ENCODE assay signal across 8 mouse cellular contexts in the genomic region with DNA sequence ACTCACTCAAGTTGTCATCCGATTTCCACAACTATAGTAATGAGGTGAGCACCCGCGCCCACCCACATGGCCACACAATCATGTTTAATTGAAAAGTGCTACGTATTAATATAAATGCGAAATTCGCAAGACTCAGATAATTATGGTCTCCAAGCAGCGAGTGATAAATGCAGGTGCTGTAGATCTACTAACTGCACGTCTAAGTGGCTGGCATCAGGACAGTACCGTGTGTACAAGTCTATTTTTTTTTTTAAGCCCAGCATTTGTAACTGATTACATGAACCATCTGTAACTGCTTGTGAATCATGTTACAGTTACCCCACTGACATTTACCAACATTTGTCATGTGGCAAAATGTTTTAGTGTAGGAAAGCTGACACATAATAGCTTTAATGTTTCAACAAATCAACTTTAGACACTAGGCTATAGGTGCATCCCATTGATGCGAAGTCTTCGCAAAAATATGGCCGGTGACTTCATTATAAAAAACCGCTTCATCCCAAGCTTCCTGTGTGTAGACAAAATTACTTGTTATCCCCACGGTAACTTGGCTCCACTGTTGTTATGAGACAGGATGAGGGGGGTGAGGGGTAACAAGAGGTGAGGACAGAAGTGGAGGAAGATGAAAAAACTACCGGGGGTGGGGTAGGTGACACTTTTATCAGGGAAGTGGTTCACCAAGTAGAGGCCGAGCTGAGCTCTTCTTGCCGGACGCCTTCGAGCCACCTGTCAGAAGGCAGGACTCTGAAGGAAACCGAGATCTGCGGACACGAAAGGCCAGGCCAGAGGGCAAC. TPM values are rescaled to one million over a fixed set of nuclear protein-coding genes. Genes with fewer than 3 reads are reported as not detected.
A peak's percentile ranks its signal among the peaks of the same experiment; 100 is the strongest.
DNase-seq lines count a peak whose midpoint lies in the region; ATAC-seq lines count a peak whose summit lies in the region.

No protein-coding gene starts in this region.

- peak overlapping the region; percentile 53 for H3K4me2 ChIP-seq in embryonic facial prominence, embryonic 12.5 days (replicated peaks)
- H3K4me2 ChIP-seq in intestine, embryonic 16.5 days (ENCODE audit: low read depth, low read length), result peak overlapping the region; percentile 68
- peak overlapping the region; percentile 65 for H3K4me2 ChIP-seq in neural tube, embryonic 13.5 days

- peak overlapping the region; percentile 94 for H3K4me3 ChIP-seq in megakaryocyte, embryonic 14.5 days (replicated peaks)
- peak overlapping the region; percentile 85 for H3K4me3 ChIP-seq in embryonic facial prominence, embryonic 12.5 days
- H3K4me3 ChIP-seq in intestine, embryonic 16.5 days (ENCODE audit: low read length), result peak overlapping the region; percentile 80
- H3K4me3 ChIP-seq in neural tube, embryonic 13.5 days, result peak overlapping the region; percentile 86

- H3K9me3 ChIP-seq in megakaryocyte, embryonic 14.5 days, result peaks cover 3% of the 10 kb centered on the region; the same call in 1 of the 2 replicates
- no peaks in the 10 kb centered on the region for H3K9me3 ChIP-seq in embryonic facial prominence, embryonic 12.5 days
- H3K9me3 ChIP-seq in intestine, embryonic 16.5 days (ENCODE audit: control insufficient read depth, low read length), result no peaks in the 10 kb centered on the region
- no peaks in the 10 kb centered on the region for H3K9me3 ChIP-seq in neural tube, embryonic 13.5 days

- WGBS in embryonic facial prominence, embryonic 12.5 days, result 33% methylated on average over 22 of the region's 22 CpGs
- WGBS in intestine, embryonic 16.5 days, result 35% methylated on average over 22 of the region's 22 CpGs
- WGBS in neural tube, embryonic 13.5 days, result 37% methylated on average over 22 of the region's 22 CpGs

- no peak; the same call in 1 of the 2 replicates for ATAC-seq in megakaryocyte, adult 5-6 weeks (ENCODE audit: poor library complexity, severe bottlenecking)
- ATAC-seq in embryonic facial prominence, embryonic 12.5 days (ENCODE audit: insufficient number of reproducible peaks, insufficient read depth, low FRiP score, low TSS enrichment), result peak; percentile 18; the same call in 1 of the 2 replicates
- ATAC-seq in intestine, embryonic 16.5 days, result no peak
- no peak; the same call in 1 of the 2 replicates for ATAC-seq in neural tube, embryonic 13.5 days (ENCODE audit: low read depth)

- H3K9ac ChIP-seq in embryonic facial prominence, embryonic 12.5 days, result peak overlapping the region; percentile 54
- H3K9ac ChIP-seq in intestine, embryonic 16.5 days (ENCODE audit: low read depth, low read length), result peak overlapping the region; percentile 76
- peak overlapping the region; percentile 79 for H3K9ac ChIP-seq in neural tube, embryonic 13.5 days

- peaks cover 42% of the 10 kb centered on the region for H3K4me1 ChIP-seq in megakaryocyte, embryonic 14.5 days
- H3K4me1 ChIP-seq in embryonic facial prominence, embryonic 12.5 days, result peaks cover 12% of the 10 kb centered on the region; the same call in 1 of the 2 replicates
- H3K4me1 ChIP-seq in intestine, embryonic 16.5 days (ENCODE audit: control insufficient read depth, insufficient read depth, low read length), result peaks cover 10% of the 10 kb centered on the region
- peaks cover 24% of the 10 kb centered on the region for H3K4me1 ChIP-seq in neural tube, embryonic 13.5 days (replicated peaks)

- DNase-seq in adrenal gland, adult 2 months, result no peak
- DNase-seq in frontal cortex, adult 2 months (ENCODE audit: extremely low spot score in 1 of 2, low spot score in 1 of 2), result no peak
- DNase-seq in lung, postnatal 25 days (ENCODE audit: low spot score), result no peak

- H3K36me3 ChIP-seq in megakaryocyte, embryonic 14.5 days (replicated peaks; ENCODE audit: low read length), result peaks cover 21% of the 10 kb centered on the region
- H3K36me3 ChIP-seq in embryonic facial prominence, embryonic 12.5 days, result no peaks in the 10 kb centered on the region
- H3K36me3 ChIP-seq in intestine, embryonic 16.5 days (ENCODE audit: control insufficient read depth, insufficient read depth, low read length), result no peaks in the 10 kb centered on the region
- 0 out of 2 replicates have a peak, but pooled peaks cover 3% of the 10 kb centered on the region for H3K36me3 ChIP-seq in neural tube, embryonic 13.5 days

- H3K27me3 ChIP-seq in megakaryocyte, embryonic 14.5 days (replicated peaks), result no peaks in the 10 kb centered on the region
- no peaks in the 10 kb centered on the region for H3K27me3 ChIP-seq in embryonic facial prominence, embryonic 12.5 days
- no peaks in the 10 kb centered on the region for H3K27me3 ChIP-seq in intestine, embryonic 16.5 days (replicated peaks; ENCODE audit: control insufficient read depth, insufficient read depth, low read length)
- no peaks in the 10 kb centered on the region for H3K27me3 ChIP-seq in neural tube, embryonic 13.5 days

- H3K27ac ChIP-seq in embryonic facial prominence, embryonic 12.5 days, result peak overlapping the region; percentile 85
- H3K27ac ChIP-seq in intestine, embryonic 16.5 days (ENCODE audit: low read length), result peak overlapping the region; percentile 97
- H3K27ac ChIP-seq in neural tube, embryonic 13.5 days (replicated peaks), result peak overlapping the region; percentile 98

RNA-seq across cellular contexts. Expression of a gene that starts 0.8 kb away (rescaled TPM):
- polyA plus RNA-seq in megakaryocyte, embryonic 14.5 days (2012; ENCODE audit: insufficient read depth, low replicate concordance), result 1,556 and 2,515 TPM in 2 replicates
- 1,652 and 1,948 TPM in 2 replicates for total RNA-seq in megakaryocyte, adult 5-6 weeks (2015)
- total RNA-seq in megakaryocyte, adult 5-6 weeks (2017), result 1,300 and 1,333 TPM in 2 replicates
- 2,399 and 2,450 TPM in 2 replicates for polyA plus RNA-seq in embryonic facial prominence, embryonic 12.5 days (2016; fragmentation: Nextera tagmentation; extraction: Ambion mirVana)
- 1,225 and 1,412 TPM in 2 replicates for polyA plus RNA-seq in intestine, embryonic 16.5 days (2015; fragmentation: Nextera tagmentation; extraction: Ambion mirVana)
- polyA plus RNA-seq in neural tube, embryonic 13.5 days (2015; fragmentation: Nextera tagmentation; extraction: Ambion mirVana), result 1,003 and 1,122 TPM in 2 replicates
- 100 to 1,000 TPM; 128 to 131 TPM for total RNA-seq in adrenal gland, adult 2 months (2021)
- polyA plus RNA-seq in adrenal gland, adult 2 months (2012; rRNA removed), result 178 and 236 TPM in 2 replicates
- 304 and 368 TPM in 2 replicates for polyA plus RNA-seq in frontal cortex, adult 2 months (2012; rRNA removed)

RNA-seq across cellular contexts. Expression of a gene that starts 3.9 kb away (rescaled TPM):
- 0.76 and 2.5 TPM in 2 replicates for polyA plus RNA-seq in megakaryocyte, embryonic 14.5 days (2012; ENCODE audit: insufficient read depth, low replicate concordance)
- total RNA-seq in megakaryocyte, adult 5-6 weeks (2015), result 32.0 and 33.3 TPM in 2 replicates
- total RNA-seq in megakaryocyte, adult 5-6 weeks (2017), result 26.9 and 32.6 TPM in 2 replicates
- polyA plus RNA-seq in embryonic facial prominence, embryonic 12.5 days (2016; fragmentation: Nextera tagmentation; extraction: Ambion mirVana), result 12.0 and 12.3 TPM in 2 replicates
- 8.6 and 9.6 TPM in 2 replicates for polyA plus RNA-seq in intestine, embryonic 16.5 days (2015; fragmentation: Nextera tagmentation; extraction: Ambion mirVana)
- polyA plus RNA-seq in neural tube, embryonic 13.5 days (2015; fragmentation: Nextera tagmentation; extraction: Ambion mirVana), result 12.9 and 13.0 TPM in 2 replicates
- 10 to 100 TPM; 20.6 to 22.1 TPM for total RNA-seq in adrenal gland, adult 2 months (2021)
- 2.9 and 3.3 TPM in 2 replicates for polyA plus RNA-seq in adrenal gland, adult 2 months (2012; rRNA removed)
- 20.8 and 22.6 TPM in 2 replicates for polyA plus RNA-seq in frontal cortex, adult 2 months (2012; rRNA removed)

RNA-seq across cellular contexts. Expression of a gene that starts 54.8 kb away (rescaled TPM):
- 5.9 and 25.2 TPM in 2 replicates for polyA plus RNA-seq in megakaryocyte, embryonic 14.5 days (2012; ENCODE audit: insufficient read depth, low replicate concordance)
- total RNA-seq in megakaryocyte, adult 5-6 weeks (2015), result 107 and 129 TPM in 2 replicates
- total RNA-seq in megakaryocyte, adult 5-6 weeks (2017), result 102 and 112 TPM in 2 replicates
- 96.8 and 102 TPM in 2 replicates for polyA plus RNA-seq in embryonic facial prominence, embryonic 12.5 days (2016; fragmentation: Nextera tagmentation; extraction: Ambion mirVana)
- polyA plus RNA-seq in intestine, embryonic 16.5 days (2015; fragmentation: Nextera tagmentation; extraction: Ambion mirVana), result 160 and 162 TPM in 2 replicates
- 115 and 118 TPM in 2 replicates for polyA plus RNA-seq in neural tube, embryonic 13.5 days (2015; fragmentation: Nextera tagmentation; extraction: Ambion mirVana)
- total RNA-seq in adrenal gland, adult 2 months (2021), result 10 to 100 TPM; 69.4 to 69.9 TPM
- polyA plus RNA-seq in adrenal gland, adult 2 months (2012; rRNA removed), result 9.2 and 12.9 TPM in 2 replicates
- 95.0 and 98.0 TPM in 2 replicates for polyA plus RNA-seq in frontal cortex, adult 2 months (2012; rRNA removed)
